Mouse (Mus musculus) small intestine, adult 2 months (tissue): Measurements from ENCODE around the gene Scrg1. TPM values are rescaled to one million over a fixed set of nuclear protein-coding genes. Genes with fewer than 3 reads are reported as not detected.
"Not testable (repeated sequence)": the region's sequence is repeated elsewhere in the genome, so short reads cannot be mapped to it uniquely, and the experiment has no call there.

Source experiments
- H3K27ac ChIP-seq: fragments of 200-500 bp; 2 replicates; pipeline ENCODE4 v1.5.1; 2012; ENCODE audit warnings: low read depth, low read length, control low read depth, inconsistent platforms; ENCODE audit not compliant: insufficient read depth
- H3K27me3 ChIP-seq: fragments of 200-500 bp; 2 replicates; pipeline ENCODE4 v1.6.1; 2012; ENCODE audit warnings: mild to moderate bottlenecking, moderate library complexity, low read length, inconsistent platforms; ENCODE audit not compliant: control insufficient read depth, insufficient read depth
- H3K36me3 ChIP-seq: fragments of 200-500 bp; 2 replicates; pipeline ENCODE4 v1.6.1; 2012; ENCODE audit warnings: mild to moderate bottlenecking, low read length, control low read depth, inconsistent platforms; ENCODE audit not compliant: control insufficient read depth, insufficient read depth
- H3K4me1 ChIP-seq: fragments of 200-500 bp; 2 replicates; pipeline ENCODE4 v1.6.1; 2012; ENCODE audit warnings: low read length, inconsistent platforms, mixed read lengths; ENCODE audit not compliant: control insufficient read depth, insufficient read depth, insufficient read length
- H3K4me3 ChIP-seq: fragments of 200-500 bp; 2 replicates; pipeline ENCODE4 v1.5.1; 2012; ENCODE audit warnings: low read depth, mild to moderate bottlenecking, control low read depth, inconsistent platforms, low read length, moderate library complexity
- CTCF ChIP-seq: fragments of 200-500 bp; IDR thresholded peaks from 2 replicates; pipeline ENCODE4 v1.5.1; 2012; ENCODE audit warnings: low read depth, mild to moderate bottlenecking, control low read depth, inconsistent platforms, low read length, moderate library complexity, mixed read lengths; ENCODE audit not compliant: insufficient replicate concordance, insufficient read length; ENCODE audit errors: extremely low read depth
- POLR2A ChIP-seq: fragments of 200-500 bp; IDR thresholded peaks from 2 replicates; pipeline ENCODE4 v1.6.1; 2012; ENCODE audit warnings: low read depth, mild to moderate bottlenecking, control low read depth, inconsistent platforms, low read length, moderate library complexity
- WGBS: fragments of 180-500 bp; shearing (Covaris S2); methylation state at CpG from one replicate; pipeline ENCODE4 v1.1.7; 2018; 5-methylcytosine and 5-hydroxymethylcytosine counted together
- polyA plus RNA-seq: library from polyadenylated mRNA; depleted of rRNA; stranded (reverse); fragments of >200 nt; gene quantifications from 2 replicates; pipeline ENCODE4 v1.2.3, GENCODE M21; 2012

Gene Scrg1
- polyA plus RNA-seq, 1 experiment, result not detected

DNA sequence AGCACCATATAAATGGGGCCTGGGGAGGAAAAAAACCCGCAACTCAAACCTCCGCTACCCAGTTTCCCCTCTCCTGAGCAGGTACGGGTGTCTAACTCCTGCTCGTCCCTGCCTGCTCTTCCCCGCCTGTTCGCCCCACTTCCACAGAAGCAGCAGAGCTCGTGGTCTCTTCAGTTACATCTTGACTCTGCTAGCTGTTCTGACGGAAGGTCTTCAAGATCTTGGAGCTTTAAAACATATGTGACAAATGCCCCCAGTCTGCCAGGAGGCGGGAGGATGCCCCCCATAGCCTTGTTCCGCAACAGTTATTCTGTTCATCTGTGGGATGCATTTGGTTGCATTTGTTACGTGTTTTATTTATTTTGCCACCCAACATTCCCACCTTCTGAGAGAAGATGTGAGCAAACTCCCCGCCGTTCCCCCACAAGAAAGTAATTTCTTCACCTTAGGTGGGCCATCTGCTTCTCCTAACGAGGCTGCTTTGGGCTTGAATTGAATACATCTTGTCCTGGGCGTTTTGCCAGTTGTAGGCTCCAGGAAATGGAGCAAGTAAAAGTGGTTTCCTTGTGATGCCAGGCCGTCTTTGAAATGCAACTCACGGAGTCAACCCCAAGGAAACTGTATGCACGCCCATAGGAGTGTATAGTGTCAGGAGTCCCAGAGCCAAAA, 19.8 kb upstream of the Scrg1 start:
- Histone ChIP-seq H3K27me3 (no peaks in the 10 kb centered on the region), H3K4me1 (no peaks in the 10 kb centered on the region), H3K4me3 (no peak overlapping the region), H3K36me3 (no peaks in the 10 kb centered on the region), H3K27ac (no peak overlapping the region)
- TF ChIP-seq CTCF, result no peak
- 50% methylated on average over 18 of the region's 18 CpGs for WGBS

DNA sequence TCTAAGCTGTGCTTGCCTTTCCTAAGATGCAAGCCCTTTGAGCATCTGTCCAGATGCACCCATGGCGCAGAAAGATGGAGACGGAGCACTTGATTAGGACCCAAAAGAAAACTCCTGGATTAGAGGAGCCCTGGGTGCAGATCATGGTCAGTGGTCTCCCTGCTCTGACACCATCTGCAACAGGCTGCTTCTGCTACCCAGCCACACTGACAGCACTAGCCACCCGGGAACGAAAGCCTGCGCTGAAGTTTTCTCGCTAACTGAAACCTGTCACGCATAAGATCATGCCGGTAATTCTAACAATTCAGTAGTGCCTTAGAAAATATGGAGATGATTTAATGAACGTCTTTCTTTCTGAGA, 19.3 kb upstream of the Scrg1 start:
- no peaks in the 10 kb centered on the region for H3K27me3 ChIP-seq
- TF ChIP-seq POLR2A (no peak), CTCF (no peak)
- H3K4me1 ChIP-seq, result no peaks in the 10 kb centered on the region
- no peak overlapping the region for H3K27ac ChIP-seq
- H3K36me3 ChIP-seq, result no peaks in the 10 kb centered on the region
- H3K4me3 ChIP-seq, result no peak overlapping the region
- 87% methylated on average over 9 of the region's 9 CpGs for WGBS

- TF ChIP-seq CTCF (no peak), POLR2A (no peak)
- Histone ChIP-seq H3K4me3 (no peak overlapping the region), H3K4me1 (no peaks in the 10 kb centered on the region), H3K36me3 (no peaks in the 10 kb centered on the region), H3K27me3 (no peaks in the 10 kb centered on the region), H3K27ac (no peak overlapping the region)
- 63% methylated on average over 4 of the region's 4 CpGs for WGBS
Observed at GRCm38 (mm10) chr8:57441131-57441530, 14.6 kb upstream of the Scrg1 start.

DNA sequence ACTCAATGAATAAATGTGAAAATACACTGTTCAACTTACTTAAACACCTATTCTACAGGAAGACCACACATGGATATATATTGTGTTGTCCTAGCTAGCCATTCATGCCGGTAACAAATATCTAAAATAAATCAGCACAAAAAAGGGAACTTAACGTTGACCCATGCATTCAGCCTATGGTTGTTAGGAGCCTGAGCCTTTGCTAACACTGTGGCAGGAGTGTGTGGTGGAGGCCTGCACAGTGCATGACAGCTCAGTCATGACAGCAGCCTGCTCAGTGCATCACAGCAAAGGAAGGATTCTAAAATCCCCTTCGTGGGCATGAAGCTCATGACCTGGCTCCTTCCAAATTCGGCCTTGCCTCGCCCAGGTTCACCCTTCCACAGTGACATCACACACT, 14.2 kb upstream of the Scrg1 start:
- Histone ChIP-seq H3K27me3 (no peaks in the 10 kb centered on the region), H3K4me3 (no peak overlapping the region), H3K27ac (no peak overlapping the region), H3K36me3 (no peaks in the 10 kb centered on the region), H3K4me1 (no peaks in the 10 kb centered on the region)
- WGBS, result 87% methylated on average over 5 of the region's 5 CpGs
- no peak for TF ChIP-seq CTCF
- no peak for TF ChIP-seq POLR2A

DNA sequence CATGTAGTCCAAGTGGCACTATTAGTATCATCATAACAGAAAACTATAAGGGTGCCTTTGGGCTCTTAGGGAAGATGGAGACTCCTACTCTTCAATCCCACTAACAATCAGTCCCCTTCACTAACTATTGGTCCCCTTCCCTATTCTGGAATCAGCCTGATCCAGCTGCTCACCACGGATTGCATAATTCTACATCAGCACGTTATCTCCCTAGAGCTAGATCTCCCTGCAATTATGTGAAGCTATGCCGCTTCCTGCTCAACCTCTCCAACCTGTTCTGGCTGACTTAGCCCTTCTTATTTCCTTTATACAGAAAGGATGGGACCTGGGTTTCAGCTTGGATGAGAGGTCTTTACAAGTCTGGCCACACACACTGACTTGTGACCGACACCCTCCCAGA, 12.4 kb upstream of the Scrg1 start:
- Histone ChIP-seq H3K27me3 (no peaks in the 10 kb centered on the region), H3K4me3 (no peak overlapping the region), H3K4me1 (no peaks in the 10 kb centered on the region), H3K36me3 (no peaks in the 10 kb centered on the region), H3K27ac (no peak overlapping the region)
- 21% methylated on average over 4 of the region's 4 CpGs for WGBS
- TF ChIP-seq POLR2A (no peak), CTCF (no peak)

DNA sequence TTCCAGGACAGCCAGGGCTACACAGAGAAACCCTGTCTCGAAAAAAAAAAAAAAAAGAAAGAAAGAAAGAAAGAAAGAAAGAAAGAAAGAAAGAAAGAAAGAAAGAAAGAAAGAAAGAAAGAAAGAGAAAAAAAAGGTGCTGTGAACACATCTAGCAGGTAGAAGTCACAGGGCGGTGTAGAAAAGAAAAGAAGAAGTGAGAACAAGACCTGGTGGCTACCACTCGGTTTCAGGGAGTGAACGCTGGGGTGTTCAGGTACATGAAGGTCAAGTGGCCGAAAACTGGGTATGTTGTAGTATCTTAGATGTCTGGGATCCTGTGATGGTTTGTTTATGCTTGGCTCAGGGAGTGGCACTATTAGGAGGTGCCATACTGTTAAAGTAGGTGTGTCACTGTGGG, 9.8 kb upstream of the Scrg1 start:
- H3K4me3 ChIP-seq, H3K4me1 ChIP-seq, H3K36me3 ChIP-seq, H3K27me3 ChIP-seq, H3K27ac ChIP-seq: not testable (repeated sequence)
- 80% methylated on average over 5 of the region's 5 CpGs for WGBS

DNA sequence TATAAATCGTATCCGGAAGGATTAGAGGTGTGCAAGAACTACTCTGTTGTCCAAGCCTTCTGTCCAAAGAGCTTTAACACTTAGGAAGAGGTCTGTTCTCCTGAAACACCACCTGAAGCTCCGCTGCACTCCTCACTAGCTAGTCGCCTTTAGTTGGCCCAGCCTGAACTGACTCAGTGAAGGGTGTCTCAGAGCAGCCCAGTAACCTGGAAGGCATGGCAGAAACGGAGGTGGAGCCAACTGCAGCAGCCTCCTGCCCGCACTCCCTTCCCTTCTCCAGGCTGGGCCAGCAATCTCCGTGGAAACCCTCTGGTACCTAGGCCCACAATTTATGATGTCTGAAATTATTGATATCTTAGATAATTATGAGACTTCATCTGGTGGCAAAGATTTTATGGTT, 5.0 kb upstream of the Scrg1 start:
- 76% methylated on average over 7 of the region's 7 CpGs for WGBS
- Histone ChIP-seq H3K27me3 (no peaks in the 10 kb centered on the region), H3K4me1 (no peaks in the 10 kb centered on the region), H3K27ac (no peak overlapping the region), H3K4me3 (no peak overlapping the region), H3K36me3 (no peaks in the 10 kb centered on the region)
- TF ChIP-seq POLR2A (no peak), CTCF (no peak)

DNA sequence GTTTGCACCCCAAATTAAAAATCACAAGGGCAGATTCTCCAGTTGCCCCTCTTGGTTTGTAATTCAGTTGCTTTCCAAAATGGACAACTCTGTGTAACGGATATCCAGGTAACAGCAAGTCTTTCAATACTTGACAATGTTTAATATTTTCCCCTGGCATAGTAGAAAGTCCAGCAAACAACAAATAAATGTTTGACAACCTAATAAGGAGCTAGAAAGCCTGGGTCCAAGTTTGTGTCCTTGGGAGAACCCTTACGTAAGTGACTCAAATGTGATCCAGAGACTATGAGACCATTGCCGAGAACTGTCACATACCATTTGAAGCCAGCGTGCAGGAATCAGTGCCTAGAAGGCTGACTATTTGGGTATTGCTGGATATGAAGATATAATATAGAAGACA, 3.8 kb upstream of the Scrg1 start:
- TF ChIP-seq CTCF (no peak), POLR2A (no peak)
- Histone ChIP-seq H3K4me3 (no peak overlapping the region), H3K4me1 (no peaks in the 10 kb centered on the region), H3K27me3 (no peaks in the 10 kb centered on the region), H3K36me3 (no peaks in the 10 kb centered on the region), H3K27ac (no peak overlapping the region)
- 94% methylated on average over 4 of the region's 4 CpGs for WGBS
